Mouse (Mus musculus) E14TG2a.4 (cell line): ENCODE results near the gene Foxred2.

Experiments used
- H3K27me3 ChIP-seq: 2 replicates; pipeline ENCODE4 v1.6.1; 2014; ENCODE audit warnings: low read length, control low read depth; ENCODE audit not compliant: insufficient read depth
- H3K36me3 ChIP-seq: 2 replicates; pipeline ENCODE4 v1.6.1; 2014; ENCODE audit warnings: low read length, control low read depth; ENCODE audit not compliant: insufficient read depth
- H3K4me1 ChIP-seq: replicated peaks from 2 replicates; pipeline ENCODE4 v1.6.1; 2014; ENCODE audit warnings: low read depth, low read length, control low read depth
- H3K4me3 ChIP-seq: replicated peaks from 2 replicates; pipeline ENCODE4 v1.5.1; 2014; ENCODE audit warnings: mild to moderate bottlenecking, low read length
- H3K9me3 ChIP-seq: 2 replicates; pipeline ENCODE4 v1.6.1; 2014; ENCODE audit warnings: low read length, control low read depth
- CTCF ChIP-seq: conservative IDR thresholded peaks from 2 replicates; pipeline ENCODE4 v1.5.1; 2014; ENCODE audit warnings: low read length
- NANOG ChIP-seq: IDR thresholded peaks from 2 replicates; pipeline ENCODE4 v1.6.1; 2014; ENCODE audit warnings: borderline replicate concordance, low read length, mixed read lengths
- POU5F1 ChIP-seq: IDR thresholded peaks from 2 replicates; pipeline ENCODE4 v1.6.1; 2014; ENCODE audit warnings: low read length, borderline replicate concordance

Foxred2 gene

GRCm38 (mm10) chr15:77934968-77935367, 21.6 kb downstream of the Foxred2 start:
- H3K4me1 ChIP-seq = peaks cover 15% of the 10 kb centered on the region
- peaks cover 5% of the 10 kb centered on the region; the same call in 1 of the 2 replicates for H3K27me3 ChIP-seq
- TF ChIP-seq POU5F1 = no peak
- TF ChIP-seq NANOG = no peak
- TF ChIP-seq CTCF = no peak
- no peaks in the 10 kb centered on the region for H3K36me3 ChIP-seq
- no peaks in the 10 kb centered on the region for H3K9me3 ChIP-seq
- no peak overlapping the region for H3K4me3 ChIP-seq

DNA sequence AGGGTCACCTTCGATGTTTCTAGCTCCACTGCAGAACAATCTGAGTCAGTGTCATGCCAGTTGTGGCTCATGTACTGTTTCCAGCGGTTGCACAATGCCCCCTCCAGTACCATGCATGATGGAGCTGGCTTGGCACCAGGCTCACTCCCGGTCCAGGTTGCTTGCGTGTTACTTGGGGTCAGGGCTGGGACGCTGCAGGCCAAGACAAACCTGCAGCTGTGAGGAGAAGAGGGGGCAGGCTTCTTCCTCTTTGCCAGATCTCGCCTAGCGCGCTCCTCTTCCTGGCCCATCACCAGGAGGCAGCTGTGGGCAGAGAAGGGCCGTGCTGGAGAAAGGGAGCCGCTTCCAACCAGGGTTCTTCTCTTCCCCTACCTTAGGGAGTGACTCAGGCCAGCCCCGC, 22.2 kb downstream of the Foxred2 start:
- Histone ChIP-seq H3K27me3 (peaks cover 5% of the 10 kb centered on the region; the same call in 1 of the 2 replicates), H3K4me3 (no peak overlapping the region), H3K9me3 (no peaks in the 10 kb centered on the region), H3K4me1 (peaks cover 22% of the 10 kb centered on the region), H3K36me3 (no peaks in the 10 kb centered on the region)
- TF ChIP-seq POU5F1 = no peak
- no peak for TF ChIP-seq NANOG
- no peak for TF ChIP-seq CTCF

DNA sequence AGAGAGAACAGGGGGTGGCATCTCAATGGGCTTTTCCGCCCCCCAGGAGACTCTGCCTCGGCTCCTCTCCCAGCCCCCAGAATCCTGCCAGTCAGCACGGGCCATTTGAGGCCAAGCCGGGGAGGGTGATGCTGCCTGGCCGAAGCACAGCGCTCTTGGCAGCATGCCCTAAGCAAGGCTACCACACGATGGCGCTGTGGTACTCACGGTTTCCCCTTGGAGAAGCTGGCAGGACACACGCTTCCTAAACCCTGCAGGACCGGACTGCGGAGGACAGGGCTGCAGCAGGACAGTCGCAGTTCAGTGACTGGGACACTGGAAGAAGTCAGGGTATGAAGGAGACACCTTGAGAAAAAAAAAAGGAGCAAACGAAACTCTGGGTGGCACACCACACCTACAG, 22.8 kb downstream of the Foxred2 start:
- no peaks in the 10 kb centered on the region for H3K36me3 ChIP-seq
- TF ChIP-seq POU5F1 = no peak
- no peak for TF ChIP-seq NANOG
- TF ChIP-seq CTCF = peak; percentile 91
- H3K27me3 ChIP-seq = peaks cover 5% of the 10 kb centered on the region; the same call in 1 of the 2 replicates
- H3K9me3 ChIP-seq = no peaks in the 10 kb centered on the region
- H3K4me1 ChIP-seq = peaks cover 23% of the 10 kb centered on the region
- H3K4me3 ChIP-seq = no peak overlapping the region

DNA sequence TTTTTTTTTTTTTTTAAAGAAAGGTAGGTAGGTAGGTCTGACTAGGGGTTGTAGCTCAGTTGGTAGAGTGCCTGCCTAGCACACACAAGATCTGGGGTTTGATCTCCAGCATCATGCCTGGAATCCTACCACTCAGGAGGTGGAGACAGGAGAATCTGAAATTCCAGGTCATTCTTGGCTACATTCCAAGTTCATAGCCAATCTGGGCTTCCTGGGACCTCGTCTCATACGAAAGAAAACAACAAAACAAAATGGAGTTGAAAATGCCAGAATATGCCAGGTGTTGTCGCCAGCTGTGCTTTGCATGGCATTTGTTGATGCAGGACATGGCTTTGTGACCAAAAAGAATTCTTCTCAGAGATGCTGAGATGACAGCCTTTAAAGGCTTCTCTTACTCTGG, 23.3 kb downstream of the Foxred2 start:
- Histone ChIP-seq H3K9me3 (no peaks in the 10 kb centered on the region), H3K4me3 (no peak overlapping the region), H3K4me1 (peaks cover 23% of the 10 kb centered on the region), H3K36me3 (no peaks in the 10 kb centered on the region), H3K27me3 (peaks cover 5% of the 10 kb centered on the region; the same call in 1 of the 2 replicates)
- no peak for TF ChIP-seq CTCF

- H3K4me3 ChIP-seq = no peak overlapping the region
- H3K36me3 ChIP-seq = peaks cover 12% of the 10 kb centered on the region
- no peak for TF ChIP-seq NANOG
- TF ChIP-seq POU5F1 = no peak
- peaks cover 5% of the 10 kb centered on the region; the same call in 1 of the 2 replicates for H3K27me3 ChIP-seq
- peaks cover 38% of the 10 kb centered on the region for H3K4me1 ChIP-seq
- no peaks in the 10 kb centered on the region for H3K9me3 ChIP-seq
Measured at GRCm38 (mm10) chr15:77931689-77932016, 24.9 kb downstream of the Foxred2 start.

GRCm38 (mm10) chr15:77930986-77931688, 25.4 kb downstream of the Foxred2 start:
- peaks cover 41% of the 10 kb centered on the region for H3K4me1 ChIP-seq
- no peaks in the 10 kb centered on the region for H3K9me3 ChIP-seq
- peaks cover 5% of the 10 kb centered on the region; the same call in 1 of the 2 replicates for H3K27me3 ChIP-seq
- H3K36me3 ChIP-seq = peaks cover 17% of the 10 kb centered on the region
- no peak overlapping the region for H3K4me3 ChIP-seq
- TF ChIP-seq CTCF (no peak), POU5F1 (no peak), NANOG (no peak)

- Histone ChIP-seq H3K36me3 (peaks cover 29% of the 10 kb centered on the region), H3K4me1 (peaks cover 43% of the 10 kb centered on the region), H3K9me3 (no peaks in the 10 kb centered on the region), H3K4me3 (peak overlapping the region; percentile 93), H3K27me3 (peaks cover 3% of the 10 kb centered on the region; the same call in 1 of the 2 replicates)
- TF ChIP-seq CTCF (no peak), POU5F1 (no peak), NANOG (no peak)
Measured at GRCm38 (mm10) chr15:77929804-77930203, 26.7 kb downstream of the Foxred2 start.

- Histone ChIP-seq H3K27me3 (no peaks in the 10 kb centered on the region), H3K4me1 (peaks cover 45% of the 10 kb centered on the region), H3K9me3 (no peaks in the 10 kb centered on the region), H3K36me3 (peaks cover 39% of the 10 kb centered on the region), H3K4me3 (peak within 1 kb of the TSS; percentile 93)
- TF ChIP-seq NANOG = no peak
- no peak for TF ChIP-seq POU5F1
- no peak for TF ChIP-seq CTCF
Measured at GRCm38 (mm10) chr15:77928673-77929331, 27.7 kb downstream of the Foxred2 start, which contains the start of gene Txn2. Txn2 (minus strand) TSS chr15:77929006.

GRCm38 (mm10) chr15:77928091-77928490, 28.4 kb downstream of the Foxred2 start:
- peaks cover 46% of the 10 kb centered on the region for H3K4me1 ChIP-seq
- H3K9me3 ChIP-seq = no peaks in the 10 kb centered on the region
- no peak for TF ChIP-seq NANOG
- TF ChIP-seq POU5F1 = no peak
- TF ChIP-seq CTCF = no peak
- H3K36me3 ChIP-seq = peaks cover 46% of the 10 kb centered on the region
- peak overlapping the region; percentile 93 for H3K4me3 ChIP-seq
- H3K27me3 ChIP-seq = no peaks in the 10 kb centered on the region
